In the genomic region with DNA sequence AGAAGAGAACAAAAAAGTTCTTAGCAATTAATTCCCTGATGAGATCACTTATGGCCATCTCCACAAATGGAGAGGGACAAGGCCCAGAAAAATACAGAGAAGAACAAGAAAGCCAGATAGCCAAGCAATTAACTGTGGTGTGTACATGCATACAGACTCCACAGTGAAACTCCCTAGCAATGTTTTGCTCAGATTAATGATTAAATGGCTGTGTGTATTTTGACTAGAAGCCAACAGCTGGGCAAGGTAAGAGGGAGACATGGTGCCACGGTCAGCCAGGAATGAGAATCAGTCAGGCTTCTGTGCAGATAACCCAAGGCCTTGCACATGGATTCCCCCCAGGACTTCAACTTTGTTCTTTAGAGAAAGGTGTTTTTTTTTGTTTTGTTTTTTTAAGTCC, we compare ENCODE assay signal across 18 mouse cellular contexts. TPM values are rescaled to one million over a fixed set of nuclear protein-coding genes. Genes with fewer than 3 reads are reported as not detected.
DNase-seq lines count a peak whose midpoint lies in the region; ATAC-seq and TF ChIP-seq lines count a peak whose summit lies in the region.
"Had no signal": no experiment of that assay in that cellular context is flagged by ENCODE, and none has a peak within 500 bp of the region (broad histone marks: within the 10 kb centered on the region; RNA-seq: fewer than 3 reads in every experiment).

No protein-coding gene starts in this region.

- H3K4me3 ChIP-seq in lung, postnatal 0 days (ENCODE audit: low read depth, low read length) = no peak overlapping the region
- no peak overlapping the region for H3K4me3 ChIP-seq in kidney, embryonic 15.5 days (replicated peaks)
- no peak overlapping the region for H3K4me3 ChIP-seq in liver, embryonic 13.5 days (replicated peaks)
- H3K4me3 ChIP-seq in cerebellum, adult 2 months (replicated peaks; ENCODE audit: insufficient read depth, low read depth, low read length) = no peak overlapping the region
- H3K4me3 ChIP-seq: gastrocnemius, adult 2 months; heart, adult 2 months; midbrain, embryonic 13.5 days had no signal

- no peaks in the 10 kb centered on the region for H3K9me3 ChIP-seq in lung, postnatal 0 days (ENCODE audit: low read length)
- H3K9me3 ChIP-seq in kidney, embryonic 15.5 days (replicated peaks) = no peaks in the 10 kb centered on the region
- no peaks in the 10 kb centered on the region for H3K9me3 ChIP-seq in liver, embryonic 13.5 days (replicated peaks)
- H3K9me3 ChIP-seq: midbrain, embryonic 13.5 days had no signal

- DNase-seq in lung, postnatal 0 days (ENCODE audit: low spot score) = peak; percentile 71
- no peak for DNase-seq in lung, postnatal 4 days
- DNase-seq in liver, embryonic 13.5 days = no peak
- DNase-seq in cerebellum, adult 2 months = no peak
- no peak for DNase-seq in right cerebral cortex, adult 2 months (ENCODE audit: low spot score in 2 of 2)
- no peak for DNase-seq in thymus, postnatal 0 days (ENCODE audit: low spot score)
- DNase-seq in left cerebral cortex, adult 11 months (ENCODE audit: low spot score) = no peak
- DNase-seq: adrenal gland, postnatal 14 days; cerebellum, postnatal 14 days; gastrocnemius, adult 2 months; heart, adult 2 months; heart, postnatal 14 days; layer of hippocampus, adult 9-11 months; lung, embryonic 14.5 days; right cerebral cortex, postnatal 4 days had no signal

- H3K9ac ChIP-seq in lung, postnatal 0 days (replicated peaks; ENCODE audit: low read depth) = no peak overlapping the region
- H3K9ac ChIP-seq in kidney, embryonic 15.5 days = no peak overlapping the region
- no peak overlapping the region for H3K9ac ChIP-seq in liver, embryonic 13.5 days
- H3K9ac ChIP-seq: lung, embryonic 14.5 days; midbrain, embryonic 13.5 days had no signal

- 28% methylated on average over 1 of the region's 1 CpGs for WGBS in lung, postnatal 0 days
- whole genome bisulfite sequencing in kidney, embryonic 15.5 days = 31% methylated on average over 1 of the region's 1 CpGs
- WGBS in liver, embryonic 13.5 days (ENCODE audit: insufficient replicate concordance) = 62% methylated on average over 1 of the region's 1 CpGs
- 48% methylated on average over 1 of the region's 1 CpGs for WGBS in cerebellum, adult 2 months

- no peaks in the 10 kb centered on the region for H3K36me3 ChIP-seq in lung, postnatal 0 days (ENCODE audit: insufficient read depth, low read length)
- H3K36me3 ChIP-seq in kidney, embryonic 15.5 days = no peaks in the 10 kb centered on the region
- H3K36me3 ChIP-seq in liver, embryonic 13.5 days = no peaks in the 10 kb centered on the region
- H3K36me3 ChIP-seq: midbrain, embryonic 13.5 days had no signal

- TF ChIP-seq POLR2A in cerebellum, adult 2 months (IDR thresholded peaks at IDR 0.05; ENCODE audit: borderline replicate concordance, insufficient read depth, low read length) = no peak

- TF ChIP-seq CTCF in lung, postnatal 0 days (IDR thresholded peaks at IDR 0.05) = no peak
- TF ChIP-seq CTCF in cerebellum, adult 2 months (IDR thresholded peaks at IDR 0.05; ENCODE audit: borderline replicate concordance, insufficient read depth, low read depth, low read length) = no peak

- H3K27me3 ChIP-seq in lung, postnatal 0 days (replicated peaks; ENCODE audit: insufficient read depth, low read length) = no peaks in the 10 kb centered on the region
- H3K27me3 ChIP-seq in kidney, embryonic 15.5 days = no peaks in the 10 kb centered on the region
- H3K27me3 ChIP-seq in liver, embryonic 13.5 days = no peaks in the 10 kb centered on the region
- no peaks in the 10 kb centered on the region; the same call in 1 of the 2 replicates for H3K27me3 ChIP-seq in cerebellum, adult 2 months (ENCODE audit: control insufficient read depth, insufficient read depth, low read length)
- H3K27me3 ChIP-seq: midbrain, embryonic 13.5 days had no signal

- H3K4me1 ChIP-seq in lung, postnatal 0 days (ENCODE audit: insufficient read depth, low read depth, low read length) = peaks cover under 1% of the 10 kb centered on the region; the same call in 1 of the 2 replicates
- peaks cover 37% of the 10 kb centered on the region for H3K4me1 ChIP-seq in kidney, embryonic 15.5 days
- peaks cover 41% of the 10 kb centered on the region for H3K4me1 ChIP-seq in liver, embryonic 13.5 days (replicated peaks)
- H3K4me1 ChIP-seq in cerebellum, adult 2 months (ENCODE audit: control insufficient read depth, insufficient read depth, low read length) = no peaks in the 10 kb centered on the region
- H3K4me1 ChIP-seq: midbrain, embryonic 13.5 days had no signal

- H3K27ac ChIP-seq in lung, postnatal 0 days (ENCODE audit: low read length) = peak overlapping the region; percentile 27
- peak overlapping the region; percentile 85 for H3K27ac ChIP-seq in kidney, embryonic 15.5 days
- peak overlapping the region; percentile 73 for H3K27ac ChIP-seq in liver, embryonic 13.5 days
- H3K27ac ChIP-seq in cerebellum, adult 2 months (ENCODE audit: insufficient read depth, low read length) = no peak overlapping the region
- H3K27ac ChIP-seq: gastrocnemius, adult 2 months; heart, adult 2 months; midbrain, embryonic 13.5 days had no signal

- H3K4me2 ChIP-seq in lung, postnatal 0 days (replicated peaks; ENCODE audit: low read depth, low read length) = no peak overlapping the region
- no peak overlapping the region for H3K4me2 ChIP-seq in kidney, embryonic 15.5 days
- no peak overlapping the region for H3K4me2 ChIP-seq in liver, embryonic 13.5 days
- H3K4me2 ChIP-seq: lung, embryonic 14.5 days; midbrain, embryonic 13.5 days had no signal

- peak; percentile 59 for ATAC-seq in lung, postnatal 0 days
- ATAC-seq in kidney, embryonic 15.5 days (replicated peaks; ENCODE audit: low FRiP score) = peak; percentile 56; the same call in 1 of the 2 replicates
- no peak; the same call in 1 of the 2 replicates for ATAC-seq in liver, embryonic 13.5 days (ENCODE audit: low read depth)
- ATAC-seq: hindbrain, embryonic 16.5 days; midbrain, embryonic 13.5 days had no signal

- peak; percentile 55 for TF ChIP-seq EP300 in lung, postnatal 0 days (IDR thresholded peaks at IDR 0.05)

RNA-seq across cellular contexts. Expression of gene Ppp2r5a, which starts 41.4 kb away (rescaled TPM):
- polyA plus RNA-seq in lung, postnatal 0 days (2015; fragmentation: Nextera tagmentation; extraction: Ambion mirVana) = 51.5 and 56.0 TPM in 2 replicates
- polyA plus RNA-seq in kidney, embryonic 15.5 days (2015; fragmentation: Nextera tagmentation; extraction: Ambion mirVana) = 17.7 and 17.8 TPM in 2 replicates
- 13.6 and 15.6 TPM in 2 replicates for polyA plus RNA-seq in liver, embryonic 13.5 days (2015; fragmentation: Nextera tagmentation; extraction: Ambion mirVana)
- polyA plus RNA-seq in cerebellum, adult 2 months (2012; rRNA removed) = 41.1 and 44.7 TPM in 2 replicates
- 64.4 and 79.1 TPM in 2 replicates for polyA plus RNA-seq in thymus, postnatal 0 days (2015; fragmentation: Nextera tagmentation; extraction: Ambion mirVana)
